Mouse (Mus musculus): ENCODE measurements around the gene Elmo1.

GRCm38 (mm10) chr13:20318615-20319219 lies 228.3 kb downstream of the Elmo1 start:
- TF ChIP-seq GATA1 (IDR thresholded peaks at IDR 0.05; ENCODE audit: low read length) (no peak), TAL1 (IDR thresholded peaks at IDR 0.05; ENCODE audit: low read length) (no peak)
